Mouse (Mus musculus): Measurements from ENCODE around the gene 4930467E23Rik.
"Not testable (repeated sequence)": the region's sequence is repeated elsewhere in the genome, so short reads cannot be mapped to it uniquely, and the experiment has no call there.

The 4930467E23Rik gene

GRCm38 (mm10) chr8:19711171-19711860 lies 18.1 kb upstream of the 4930467E23Rik start:
- not testable (repeated sequence) for DNase-seq

DNA sequence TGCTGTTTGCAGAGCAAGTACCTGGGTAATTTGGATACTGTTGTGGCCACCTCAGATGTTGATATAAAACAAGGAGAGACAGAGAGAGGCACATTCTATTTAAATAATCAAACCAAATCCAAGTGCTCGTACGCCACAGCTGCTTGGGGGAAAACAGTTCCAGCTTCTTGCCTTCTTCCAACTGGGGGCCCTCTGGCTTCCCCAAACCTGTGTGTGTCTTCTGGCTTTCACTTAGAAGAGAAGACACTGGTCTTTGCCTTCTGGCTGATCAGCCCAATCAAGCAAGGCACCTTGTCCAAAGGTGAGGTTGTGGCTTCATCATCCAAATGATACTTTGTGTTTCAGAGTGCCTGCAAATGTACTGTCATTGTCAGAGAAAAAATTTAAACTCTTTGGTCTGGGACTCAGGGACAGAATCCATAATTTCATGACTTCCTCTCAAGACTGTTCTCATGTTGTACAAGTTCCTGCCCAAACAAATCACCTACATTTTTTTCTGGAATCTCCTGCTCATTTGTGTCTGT lies 17.1 kb upstream of the 4930467E23Rik start:
- DNase-seq, result not testable (repeated sequence)

GRCm38 (mm10) chr8:19712816-19713215 lies 16.6 kb upstream of the 4930467E23Rik start:
- not testable (repeated sequence) for DNase-seq

DNA sequence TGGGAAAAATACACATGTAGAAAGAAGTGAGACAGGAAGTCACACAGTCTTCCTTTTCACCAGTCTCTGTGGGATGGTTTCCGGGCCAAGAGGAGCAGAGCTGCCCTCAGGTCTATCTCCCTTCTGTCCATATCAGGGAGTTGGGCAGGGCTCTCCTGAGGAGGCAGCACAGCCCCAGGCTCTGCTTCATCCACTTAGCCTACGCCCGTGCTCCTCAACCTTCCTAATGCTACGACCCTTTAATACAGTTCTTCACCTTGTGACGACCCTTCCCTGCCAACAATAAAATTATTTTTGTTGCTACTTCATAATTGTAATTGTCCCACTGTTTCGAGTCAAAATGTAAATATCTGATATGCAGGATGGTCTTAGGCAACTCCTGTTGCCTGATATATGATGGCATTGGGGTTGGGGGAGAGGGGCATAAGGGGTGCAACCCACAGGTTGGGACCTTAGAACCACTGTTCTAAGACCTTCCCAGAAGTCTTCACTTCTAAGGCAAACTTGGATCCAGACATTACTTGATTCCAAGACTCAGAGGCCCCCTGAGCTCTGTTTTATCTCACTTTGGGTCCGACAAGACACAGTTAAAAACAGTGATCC lies 16.0 kb upstream of the 4930467E23Rik start:
- DNase-seq, result not testable (repeated sequence)

DNA sequence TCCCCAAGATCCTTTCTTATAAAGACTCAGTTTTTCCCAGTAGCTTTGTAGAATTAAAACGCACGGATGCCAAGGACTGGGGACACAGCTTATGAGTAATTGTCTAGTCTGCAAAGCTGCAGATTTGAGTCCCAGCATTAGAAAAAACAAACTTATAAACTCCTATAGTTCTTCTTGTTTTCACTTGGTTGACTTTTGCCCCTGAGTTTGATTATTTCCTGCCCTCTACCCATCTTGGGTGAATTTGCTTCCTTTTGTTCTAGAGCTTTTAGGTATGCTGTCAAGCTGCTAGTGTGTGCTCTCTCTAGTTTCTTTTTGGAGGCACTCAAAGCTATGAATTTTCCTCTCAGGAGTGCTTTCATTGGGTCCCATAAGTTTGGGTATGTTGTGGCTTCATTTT lies 14.9 kb upstream of the 4930467E23Rik start:
- DNase-seq, result not testable (repeated sequence)

- not testable (repeated sequence) for DNase-seq
Observed at GRCm38 (mm10) chr8:19715266-19715665, 14.1 kb upstream of the 4930467E23Rik start.

- DNase-seq, result not testable (repeated sequence)
Observed at GRCm38 (mm10) chr8:19717851-19718250, 11.5 kb upstream of the 4930467E23Rik start.

GRCm38 (mm10) chr8:19719513-19719912 lies 9.9 kb upstream of the 4930467E23Rik start:
- not testable (repeated sequence) for DNase-seq

DNA sequence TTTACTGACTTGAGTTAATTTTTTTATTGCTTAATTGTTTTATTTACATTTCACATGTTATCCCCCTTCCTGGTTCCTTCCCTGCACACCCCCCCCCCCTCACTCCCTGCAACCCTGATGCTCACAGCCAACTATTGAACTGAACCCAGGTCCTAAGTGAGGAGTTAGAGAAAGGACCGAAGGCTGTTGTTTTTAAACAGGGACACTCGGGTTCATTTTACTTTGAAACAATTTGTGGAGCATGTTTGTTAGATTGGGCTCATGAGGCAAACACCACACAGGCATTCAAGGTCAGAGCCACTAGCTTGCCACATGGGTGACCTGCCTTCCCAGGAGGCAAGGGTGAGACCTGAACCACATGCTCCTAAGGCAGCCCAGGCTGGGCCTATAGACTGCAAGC lies 4.5 kb upstream of the 4930467E23Rik start:
- DNase-seq, result not testable (repeated sequence)

DNA sequence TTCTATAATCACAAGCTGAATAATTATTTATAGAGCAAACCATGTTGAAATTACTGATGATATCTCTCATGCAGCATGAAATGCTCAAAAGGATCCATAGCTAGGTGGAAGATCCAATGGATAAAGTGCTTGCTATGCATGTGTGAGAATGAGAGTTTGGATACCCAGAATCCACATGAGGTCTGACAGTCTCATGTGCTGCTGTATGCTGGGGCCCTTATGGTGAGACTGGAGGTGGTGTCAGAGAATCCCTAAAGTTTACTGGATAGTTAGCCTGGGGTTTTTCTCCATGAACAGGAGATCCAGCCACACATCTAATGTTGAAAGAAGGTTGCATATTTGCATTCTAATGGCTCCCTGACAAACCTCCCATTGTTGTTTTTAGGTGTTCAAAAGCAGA lies 22.4 kb downstream of the 4930467E23Rik start:
- not testable (repeated sequence) for DNase-seq

DNA sequence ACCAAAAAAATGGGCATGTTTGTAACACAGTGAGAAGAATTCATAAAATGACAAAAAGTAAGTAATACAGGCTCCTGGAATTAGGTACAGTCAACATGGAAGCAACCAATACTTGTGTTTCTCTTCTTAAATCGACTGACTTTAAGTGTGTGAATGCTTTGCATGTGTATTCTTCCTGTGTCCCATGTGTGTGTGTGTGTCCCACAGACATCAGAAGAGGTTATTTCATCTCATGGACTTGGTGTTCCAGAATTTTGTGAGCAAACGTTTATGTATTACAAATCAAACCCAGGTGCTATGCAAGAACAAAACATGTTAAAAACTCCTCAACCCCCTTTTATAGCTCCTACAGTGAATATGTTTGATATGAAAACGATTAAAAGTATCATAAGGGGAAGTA lies 24.8 kb downstream of the 4930467E23Rik start:
- not testable (repeated sequence) for DNase-seq

DNA sequence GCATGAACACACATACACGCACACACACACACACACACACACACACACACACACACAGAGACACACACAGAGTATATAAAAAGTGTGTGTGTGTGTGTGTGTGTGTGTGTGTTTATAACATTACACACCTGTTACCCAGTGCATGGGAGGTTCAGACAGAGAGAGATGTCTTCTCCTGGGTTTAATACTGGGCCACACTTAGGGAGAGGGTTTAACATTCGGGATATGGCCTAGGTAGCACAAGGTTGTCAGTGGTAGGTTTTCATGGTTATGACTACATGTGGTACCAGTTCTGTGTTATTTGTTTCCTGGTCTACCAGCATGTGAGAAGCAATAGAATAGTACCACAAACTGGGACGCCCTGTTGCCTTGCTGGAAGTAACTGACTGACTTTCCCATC lies 25.6 kb downstream of the 4930467E23Rik start:
- DNase-seq, result not testable (repeated sequence)

DNA sequence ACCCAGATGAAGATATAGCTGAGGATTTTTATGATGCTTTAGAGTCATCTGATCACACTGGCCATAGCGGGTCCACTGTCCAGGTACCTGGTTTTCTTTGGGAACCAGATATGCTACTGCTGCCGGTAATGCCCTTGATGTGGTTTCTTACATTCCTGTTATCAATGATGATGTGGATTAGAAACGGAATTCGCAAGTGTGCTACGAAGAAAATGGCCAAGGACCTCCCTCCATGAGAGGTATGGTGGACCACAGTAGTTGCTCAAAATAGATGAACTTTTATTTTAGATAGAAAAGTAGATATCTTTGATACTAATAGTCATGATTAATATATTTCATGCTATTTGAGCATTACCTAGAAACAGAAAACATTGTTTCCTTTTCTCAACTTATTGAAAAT lies 32.3 kb downstream of the 4930467E23Rik start:
- not testable (repeated sequence) for DNase-seq

DNA sequence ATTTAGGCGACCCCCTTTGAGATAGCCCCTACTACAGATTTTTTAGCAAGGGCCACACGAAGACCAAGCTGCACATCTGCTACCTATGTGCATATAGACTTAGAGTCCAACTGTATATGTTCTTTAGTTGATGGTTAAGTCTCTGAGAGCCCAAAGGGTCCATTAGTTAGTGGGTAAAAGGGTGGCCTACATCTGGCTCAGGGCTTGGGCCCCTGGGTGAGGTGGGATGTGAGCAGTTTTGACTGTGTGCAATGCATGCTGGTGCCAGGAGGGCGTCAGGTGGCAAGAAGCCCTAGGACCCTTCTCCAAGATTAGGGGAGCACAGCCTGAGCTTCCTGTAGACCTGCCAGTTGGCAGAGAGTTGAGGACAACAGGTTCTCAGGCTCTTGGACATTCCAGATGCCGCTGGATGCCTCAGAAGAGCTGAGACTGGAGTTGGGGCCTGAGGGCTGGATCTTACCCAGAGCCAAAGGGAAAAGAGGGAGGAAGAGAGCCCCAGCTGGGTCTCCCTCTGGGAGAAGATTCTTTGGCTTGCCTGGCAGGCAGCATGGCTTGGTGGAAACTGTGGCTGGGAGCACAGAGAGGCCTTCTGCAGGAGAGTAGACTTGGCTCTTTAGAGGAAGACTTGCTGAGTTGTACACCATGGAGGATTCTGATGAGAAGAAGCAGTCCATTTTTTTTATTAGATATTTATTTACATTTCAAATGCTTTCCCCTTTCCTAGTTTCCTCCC lies 33.6 kb downstream of the 4930467E23Rik start:
- DNase-seq, result not testable (repeated sequence)

- DNase-seq, result not testable (repeated sequence)
Observed at GRCm38 (mm10) chr8:19765531-19765930, 36.2 kb downstream of the 4930467E23Rik start.

DNA sequence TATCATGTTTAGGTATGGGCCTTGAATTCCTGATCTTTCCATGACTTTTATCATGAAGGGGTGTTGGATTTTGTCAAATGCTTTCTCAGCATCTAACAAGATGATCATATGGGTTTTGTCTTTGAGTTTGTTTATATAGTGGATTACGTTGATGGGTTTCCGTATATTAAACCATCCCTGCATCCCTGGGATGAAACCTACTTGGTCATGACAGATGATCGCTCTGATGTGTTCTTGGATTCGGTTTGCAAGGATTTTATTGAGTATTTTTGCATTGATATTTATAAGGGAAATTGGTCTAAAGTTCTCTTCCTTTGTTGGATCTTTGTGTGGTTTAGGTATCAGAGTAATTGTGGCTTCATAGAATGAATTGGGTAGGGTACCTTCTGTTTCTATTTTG lies 44.1 kb downstream of the 4930467E23Rik start:
- not testable (repeated sequence) for DNase-seq

DNA sequence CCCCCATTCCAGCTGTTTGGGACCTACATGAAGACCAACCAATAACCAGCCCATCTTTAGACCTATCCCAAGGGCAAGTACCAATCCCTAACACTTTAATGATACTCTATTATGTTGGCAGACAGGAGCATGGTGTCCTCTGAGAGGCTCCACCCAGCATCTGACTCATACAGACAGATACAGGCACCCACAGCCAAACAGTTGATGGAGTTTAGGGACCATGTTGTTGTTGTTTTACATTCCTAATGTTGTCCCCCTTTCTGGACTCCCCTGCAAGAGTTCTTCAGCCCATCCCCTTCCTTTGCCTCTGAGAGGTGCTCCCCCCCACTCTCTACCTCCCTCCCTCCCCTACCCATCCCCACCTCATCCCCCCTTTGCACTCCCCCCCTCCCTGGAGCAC lies 46.9 kb downstream of the 4930467E23Rik start:
- DNase-seq, result not testable (repeated sequence)

- not testable (repeated sequence) for DNase-seq
Observed at GRCm38 (mm10) chr8:19777500-19777899, 48.1 kb downstream of the 4930467E23Rik start.

DNA sequence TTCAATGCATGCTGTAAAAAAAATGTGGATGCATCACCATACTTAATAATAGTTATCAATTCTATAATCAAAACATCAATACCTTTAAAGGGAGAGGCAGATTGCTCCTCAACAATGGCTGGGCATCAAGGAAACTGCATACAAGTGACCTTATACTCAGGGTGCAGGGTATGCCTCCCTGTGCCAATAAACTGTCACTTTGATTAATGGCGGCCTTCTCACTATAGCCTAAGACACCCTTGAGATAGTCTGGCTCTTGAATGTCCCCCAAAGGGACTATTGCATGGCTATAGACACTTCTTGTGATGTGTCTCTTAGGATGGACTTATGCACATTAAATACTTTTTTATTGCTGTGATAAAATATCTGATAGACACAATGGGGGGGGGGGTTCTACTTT lies 48.8 kb downstream of the 4930467E23Rik start:
- DNase-seq, result not testable (repeated sequence)

DNA sequence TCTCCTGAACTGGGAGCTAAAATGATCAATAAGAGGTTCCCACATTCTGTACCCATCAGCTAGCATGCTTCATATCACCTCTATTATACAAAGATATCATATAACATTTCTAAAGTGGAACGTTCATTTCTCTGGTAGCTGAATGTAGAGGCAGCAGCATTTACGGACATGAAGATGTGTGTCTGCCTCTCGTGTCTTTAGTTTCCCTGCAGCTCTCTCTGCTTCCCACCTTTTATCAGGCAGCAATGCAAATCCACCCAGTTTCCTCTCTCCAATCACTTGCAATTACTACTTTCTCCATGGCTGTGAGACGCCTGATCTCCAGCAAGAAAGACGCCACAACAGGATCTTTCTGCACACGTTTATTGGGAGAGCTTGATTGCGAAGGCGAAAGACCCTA lies 49.5 kb downstream of the 4930467E23Rik start:
- DNase-seq, result not testable (repeated sequence)

DNA sequence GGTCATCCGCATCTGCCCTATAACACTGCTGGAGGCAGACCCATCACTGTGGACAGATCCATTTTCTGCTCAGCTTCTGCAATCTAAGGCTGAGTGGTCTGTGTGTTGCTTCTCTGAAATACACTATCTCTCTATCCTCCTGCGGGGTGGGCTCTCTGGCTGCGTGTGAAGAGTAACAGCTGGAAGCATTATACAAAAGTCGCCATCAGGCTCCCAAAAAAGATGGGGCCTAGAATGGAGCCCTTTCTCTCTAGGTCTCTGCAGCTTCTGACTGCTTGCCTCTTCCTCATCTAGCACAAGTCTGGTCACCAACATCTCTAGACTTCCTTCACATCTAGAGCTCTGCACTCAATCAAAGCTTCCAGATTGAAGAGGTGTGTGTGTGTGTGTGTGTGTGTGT lies 50.8 kb downstream of the 4930467E23Rik start:
- DNase-seq, result not testable (repeated sequence)

GRCm38 (mm10) chr8:19780658-19781057 lies 51.3 kb downstream of the 4930467E23Rik start:
- DNase-seq, result not testable (repeated sequence)
